Mouse (Mus musculus) bone marrow macrophage, adult 2 months (primary cell): ENCODE results near the gene Hacl1.

Experiments
- CTCF ChIP-seq: IDR thresholded peaks from 2 replicates; pipeline ENCODE4 v1.5.1; 2012; ENCODE audit warnings: low read depth, mild to moderate bottlenecking, low read length, moderate library complexity
- POLR2A ChIP-seq: IDR thresholded peaks from 2 replicates; pipeline ENCODE4 v1.6.1; 2012; ENCODE audit warnings: mild to moderate bottlenecking, low read depth, low read length, borderline replicate concordance

DNA sequence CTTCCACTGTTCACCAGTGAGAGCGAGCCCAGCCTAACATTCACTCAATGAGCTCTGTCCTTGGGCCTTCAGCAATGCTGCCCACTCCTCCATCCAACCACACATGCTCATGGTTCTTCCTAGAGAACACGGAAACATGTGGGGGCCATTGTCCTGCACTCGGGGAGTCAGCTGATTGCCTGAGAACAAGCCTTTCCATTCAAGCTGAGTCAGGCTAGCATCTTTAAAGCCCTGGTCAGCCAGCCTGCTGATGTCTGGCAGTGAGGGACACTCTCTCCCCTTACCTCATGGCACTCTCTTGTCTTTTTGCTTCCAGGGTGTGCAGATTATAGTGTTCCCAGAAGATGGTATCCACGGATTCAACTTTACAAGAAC lies 24.5 kb upstream of the Hacl1 start:
- no peak for TF ChIP-seq CTCF
- no peak for TF ChIP-seq POLR2A
